Mouse (Mus musculus) spleen, adult 2 months (tissue): ENCODE results near the gene Rgs9bp. TPM values are rescaled to one million over a fixed set of nuclear protein-coding genes. Genes with fewer than 3 reads are reported as not detected.
A peak's percentile ranks its signal among the peaks of the same experiment; 100 is the strongest.

Experiments
- DNase-seq, 2 experiments: peaks; one replicate each; pipeline versions ENCODE4 v3.0.0 to v3.0.0-alpha.2; 2012 to 2021; ENCODE audit warnings: low spot score in 2 of 2, low read depth in 1 of 2
- H3K27ac ChIP-seq: fragments of 200-500 bp; 2 replicates; pipeline ENCODE4 v1.5.1; 2012; ENCODE audit warnings: low read length, inconsistent platforms; ENCODE audit not compliant: insufficient read depth
- H3K27me3 ChIP-seq: fragments of 200-500 bp; 2 replicates; pipeline ENCODE4 v1.6.1; 2012; ENCODE audit warnings: mild to moderate bottlenecking, moderate library complexity, low read length, inconsistent platforms; ENCODE audit not compliant: control insufficient read depth, insufficient read depth
- H3K36me3 ChIP-seq: fragments of 200-500 bp; 2 replicates; pipeline ENCODE4 v1.6.1; 2012; ENCODE audit warnings: mild to moderate bottlenecking, low read length, inconsistent platforms; ENCODE audit not compliant: control insufficient read depth, insufficient read depth
- H3K4me1 ChIP-seq: fragments of 200-500 bp; 2 replicates; pipeline ENCODE4 v1.6.1; 2011; ENCODE audit warnings: inconsistent platforms; ENCODE audit not compliant: control insufficient read depth, insufficient read depth, insufficient read length
- H3K4me3 ChIP-seq: fragments of 200-500 bp; 2 replicates; pipeline ENCODE4 v1.5.1; 2011; ENCODE audit warnings: mild to moderate bottlenecking, inconsistent platforms; ENCODE audit not compliant: insufficient read depth, insufficient read length; ENCODE audit errors: extremely low read depth
- CTCF ChIP-seq: fragments of 200-500 bp; IDR thresholded peaks from 2 replicates; pipeline ENCODE4 v1.5.1; 2011; ENCODE audit warnings: mild to moderate bottlenecking, inconsistent platforms; ENCODE audit not compliant: insufficient read depth, insufficient read length, insufficient replicate concordance; ENCODE audit errors: extremely low read depth
- POLR2A ChIP-seq: fragments of 200-500 bp; IDR thresholded peaks from 2 replicates; pipeline ENCODE4 v1.6.1; 2011; ENCODE audit warnings: low read depth, low read length, inconsistent platforms
- WGBS: fragments of 180-500 bp; shearing (Covaris S2); methylation state at CpG from one replicate; pipeline ENCODE4 v1.1.7; 2018; 5-methylcytosine and 5-hydroxymethylcytosine counted together
- polyA plus RNA-seq: library from polyadenylated mRNA; depleted of rRNA; stranded (reverse); fragments of >200 nt; gene quantifications from 2 replicates; pipeline ENCODE4 v1.2.3, GENCODE M21; 2012

Rgs9bp gene
- polyA plus RNA-seq, 1 experiment: 0.11 TPM

DNA sequence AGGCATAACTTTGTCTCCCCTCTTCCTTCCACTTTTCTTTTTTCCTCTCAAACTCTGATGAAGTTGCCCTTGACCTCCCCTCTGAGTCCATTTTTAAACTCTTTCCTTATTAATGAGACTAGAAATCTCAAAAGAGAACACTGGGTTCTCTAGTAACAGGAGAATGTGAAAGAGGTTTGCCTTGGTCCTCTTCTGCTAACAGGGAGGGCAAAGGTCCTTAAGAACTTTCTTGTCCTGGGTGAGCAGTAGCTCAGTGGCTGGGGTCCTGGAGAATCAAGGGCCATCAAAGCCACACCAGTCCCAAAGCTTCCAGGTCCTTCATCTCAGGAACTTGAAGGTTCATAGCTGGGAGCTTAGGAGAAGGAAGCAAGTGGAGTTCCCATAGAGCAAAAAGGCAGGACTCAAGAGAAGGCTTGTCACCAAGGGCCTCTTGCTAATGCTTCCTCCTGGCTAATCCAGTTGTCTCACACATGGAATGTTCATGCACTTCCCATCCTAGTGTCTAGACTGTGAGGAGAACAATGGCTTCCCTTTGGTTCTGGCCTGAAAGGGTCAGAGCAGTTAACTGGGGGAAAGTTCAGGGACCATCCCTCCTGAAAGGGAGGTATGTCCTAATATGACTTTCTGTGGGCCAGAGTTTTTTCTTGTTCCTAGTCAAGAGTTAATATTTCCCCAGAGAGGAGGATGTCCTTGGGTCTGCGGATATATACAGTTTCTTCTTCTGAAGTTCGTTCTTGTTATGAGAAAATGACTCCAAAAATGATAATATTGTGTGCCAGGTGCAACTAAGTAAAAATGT lies 21.1 kb downstream of the Rgs9bp start:
- H3K36me3 ChIP-seq: no peaks in the 10 kb centered on the region
- no peak overlapping the region for H3K4me3 ChIP-seq
- TF ChIP-seq POLR2A: no peak
- no peak for TF ChIP-seq CTCF
- DNase-seq: no peak
- H3K27me3 ChIP-seq: no peaks in the 10 kb centered on the region
- 91% methylated on average over 2 of the region's 2 CpGs for WGBS
- H3K27ac ChIP-seq: no peak overlapping the region
- H3K4me1 ChIP-seq: no peaks in the 10 kb centered on the region

DNA sequence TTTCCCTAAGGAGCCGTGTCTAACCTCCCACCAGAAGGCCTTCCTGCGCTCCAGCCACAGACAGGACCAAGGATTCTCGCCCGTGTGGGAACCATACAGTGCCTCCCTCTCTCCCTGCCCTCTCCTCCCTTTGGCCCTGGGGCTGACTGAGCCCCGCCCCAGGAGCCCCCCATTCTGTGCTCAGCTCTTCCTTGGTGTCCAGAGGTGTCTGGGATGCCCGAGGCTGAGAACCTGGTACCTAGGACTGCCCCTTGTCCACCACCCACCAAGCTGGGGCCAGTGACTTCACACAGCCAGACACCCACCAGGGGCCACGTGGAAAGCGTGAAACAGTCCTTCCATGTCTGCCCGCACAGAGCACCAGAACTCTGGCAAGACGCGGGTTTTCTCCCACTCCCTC lies 22.3 kb downstream of the Rgs9bp start:
- WGBS: 87% methylated on average over 11 of the region's 11 CpGs
- Histone ChIP-seq H3K4me3 (no peak overlapping the region), H3K4me1 (no peaks in the 10 kb centered on the region), H3K27me3 (no peaks in the 10 kb centered on the region), H3K36me3 (no peaks in the 10 kb centered on the region), H3K27ac (no peak overlapping the region)
- TF ChIP-seq CTCF (no peak), POLR2A (no peak)
- no peak for DNase-seq

DNA sequence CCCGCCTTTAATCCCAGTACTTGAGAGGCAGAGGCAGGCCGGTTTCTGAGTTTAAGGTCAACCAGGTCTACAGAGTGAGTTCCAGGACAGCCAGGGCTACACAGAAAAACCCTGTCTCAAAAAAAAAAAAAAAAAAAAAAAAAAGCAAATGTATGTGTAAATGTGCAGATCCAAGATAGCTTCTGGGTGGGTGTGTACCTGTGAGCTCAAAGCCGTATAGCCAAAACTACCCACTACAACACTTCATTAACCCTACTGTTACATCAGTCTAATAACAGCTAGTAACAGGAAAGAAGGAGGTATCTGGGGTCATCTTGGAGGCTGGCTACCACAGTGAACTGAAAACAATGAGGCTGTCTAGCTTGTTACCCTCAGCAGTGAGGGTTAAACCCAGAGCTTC lies 25.5 kb downstream of the Rgs9bp start:
- H3K4me3 ChIP-seq: no peak overlapping the region
- H3K4me1 ChIP-seq: no peaks in the 10 kb centered on the region; the same call in 1 of the 2 replicates
- TF ChIP-seq CTCF (no peak), POLR2A (no peak)
- DNase-seq: no peak
- H3K27me3 ChIP-seq: no peaks in the 10 kb centered on the region
- H3K36me3 ChIP-seq: no peaks in the 10 kb centered on the region
- WGBS: 78% methylated on average over 3 of the region's 3 CpGs
- no peak overlapping the region for H3K27ac ChIP-seq

DNA sequence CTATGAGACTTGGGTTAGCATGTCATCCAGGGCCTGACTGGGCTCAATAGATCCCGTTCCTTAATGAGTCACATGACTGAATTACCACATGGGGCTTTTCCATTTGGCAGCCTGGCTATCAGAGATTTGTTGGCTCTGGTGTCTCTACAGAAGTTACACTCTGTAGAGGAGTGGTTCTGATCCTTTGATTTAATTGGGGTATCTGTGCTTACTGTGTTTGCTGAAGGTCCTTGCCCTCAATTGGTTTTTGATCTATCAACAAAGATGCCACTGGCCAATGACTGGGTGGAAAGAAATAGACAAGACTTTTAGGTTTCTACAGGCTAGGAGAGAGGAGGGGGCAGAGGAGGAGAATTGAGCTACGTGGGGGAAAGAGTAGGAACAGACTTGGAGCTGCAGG lies 26.7 kb downstream of the Rgs9bp start:
- Histone ChIP-seq H3K27me3 (no peaks in the 10 kb centered on the region), H3K4me1 (peaks cover 2% of the 10 kb centered on the region), H3K36me3 (no peaks in the 10 kb centered on the region), H3K4me3 (no peak overlapping the region), H3K27ac (no peak overlapping the region)
- TF ChIP-seq POLR2A (no peak), CTCF (no peak)
- 80% methylated on average over 2 of the region's 2 CpGs for WGBS
- no peak for DNase-seq

DNA sequence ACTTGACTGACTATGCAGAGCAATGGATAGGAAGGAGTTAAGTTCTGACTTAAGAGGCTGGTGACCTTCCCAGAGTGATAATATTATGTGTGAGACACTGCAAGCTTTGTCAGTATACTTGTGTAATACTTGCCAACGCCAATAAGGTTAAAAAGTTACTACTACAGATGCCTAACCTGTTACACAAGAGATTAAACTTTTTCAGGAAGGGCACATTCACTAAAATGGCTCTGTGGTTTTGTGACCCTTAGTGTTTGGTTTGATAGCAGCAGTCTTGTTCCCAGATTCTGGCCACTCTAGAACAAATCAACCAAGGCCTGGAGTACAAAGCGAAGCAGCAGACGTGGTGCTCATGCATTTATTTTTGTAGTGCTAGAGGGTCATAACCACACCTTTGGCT lies 27.8 kb downstream of the Rgs9bp start:
- WGBS: 54% methylated on average over 3 of the region's 3 CpGs
- H3K4me3 ChIP-seq: no peak overlapping the region
- H3K27ac ChIP-seq: no peak overlapping the region
- DNase-seq: no peak
- TF ChIP-seq POLR2A: no peak
- no peak for TF ChIP-seq CTCF
- peaks cover 2% of the 10 kb centered on the region for H3K4me1 ChIP-seq
- H3K27me3 ChIP-seq: no peaks in the 10 kb centered on the region
- H3K36me3 ChIP-seq: no peaks in the 10 kb centered on the region

DNA sequence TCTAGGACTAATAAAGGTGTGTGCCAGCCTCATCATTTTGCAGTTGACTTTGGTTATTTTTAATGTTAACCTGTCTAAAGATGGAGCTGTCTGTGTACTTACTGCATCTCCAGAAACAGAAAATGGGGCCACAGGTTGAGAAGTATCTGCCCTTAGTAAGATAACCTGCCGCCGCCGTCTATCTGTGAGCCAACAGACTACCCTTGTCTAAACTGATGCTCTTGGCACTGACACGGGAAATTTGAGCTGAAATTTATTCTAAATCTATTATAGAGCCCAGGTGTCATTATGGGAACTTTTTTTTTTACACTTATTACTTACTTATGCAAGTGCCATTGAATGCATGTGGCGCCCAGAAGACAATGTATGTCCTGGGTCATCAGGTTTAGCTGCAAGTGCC lies 28.5 kb downstream of the Rgs9bp start:
- Histone ChIP-seq H3K36me3 (no peaks in the 10 kb centered on the region), H3K4me3 (no peak overlapping the region), H3K27me3 (no peaks in the 10 kb centered on the region), H3K4me1 (peaks cover 2% of the 10 kb centered on the region), H3K27ac (peak overlapping the region; percentile 24; the same call in 1 of the 2 replicates)
- TF ChIP-seq POLR2A (no peak), CTCF (no peak)
- DNase-seq: no peak
- WGBS: 84% methylated on average over 5 of the region's 5 CpGs

DNA sequence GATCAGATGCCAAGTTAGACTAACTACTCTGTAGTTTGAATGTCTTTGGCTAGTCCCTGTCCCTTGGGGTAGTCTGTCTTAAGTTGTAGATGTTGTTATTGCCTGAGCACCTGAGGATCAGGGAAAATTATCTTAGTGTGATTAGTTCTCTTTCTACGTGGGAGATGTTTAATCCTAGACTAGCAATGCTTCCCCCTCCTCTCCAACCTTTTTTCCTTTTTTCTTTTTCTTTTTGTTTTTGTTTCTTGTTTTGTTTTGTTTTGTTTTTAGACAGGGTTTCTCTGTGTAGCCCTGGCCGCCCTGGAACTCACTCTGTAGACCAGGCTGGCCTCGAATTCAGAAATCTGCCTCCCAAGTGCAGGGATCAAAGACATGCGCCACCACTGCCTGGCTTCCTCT lies 29.2 kb downstream of the Rgs9bp start, which contains the start of gene Nudt19:
TSS of gene Nudt19 (minus strand) at position 100 of the 399 bp plus-strand sequence.
- TF ChIP-seq CTCF: no peak
- no peak for TF ChIP-seq POLR2A

More for the DNA sequence above, 29.2 kb downstream of the Rgs9bp start, which contains the start of gene Nudt19:
- 69% methylated on average over 4 of the region's 4 CpGs for WGBS
- DNase-seq: no peak
- Histone ChIP-seq H3K27ac (peak within 1 kb of the TSS; percentile 92), H3K4me1 (peaks cover 2% of the 10 kb centered on the region), H3K36me3 (0 out of 2 replicates have a peak, but pooled peaks cover 3% of the 10 kb centered on the region), H3K4me3 (peak within 1 kb of the TSS; percentile 89), H3K27me3 (no peaks in the 10 kb centered on the region)
